Mouse (Mus musculus) hindbrain, postnatal 0 days (tissue): ENCODE measurements at regions not wholly inside any gene's neighbourhood (a gene's known extent, or its start where the extent isn't known, plus 50 kb on each side); places are given as distances from the start of the nearest gene placed in this dataset.

ENCODE experiments used
- ATAC-seq: fragments of 200-750 bp; cut with Nextera tagmentation; 2 replicates; pipeline ENCODE4 v1.8.0; 2017; ENCODE audit warnings: mild to moderate bottlenecking, moderate TSS enrichment, moderate library complexity
- DNase-seq: peaks from one replicate; pipeline ENCODE4 v3.0.0-alpha.2; 2015; ENCODE audit warnings: low spot score
- H3K27ac ChIP-seq: fragments of 300-500 bp; sonication (generic); 2 replicates; pipeline ENCODE4 v1.5.1; 2014; ENCODE audit warnings: mild to moderate bottlenecking
- H3K27me3 ChIP-seq: fragments of 300-500 bp; sonication (generic); 2 replicates; pipeline ENCODE4 v1.6.1; 2014; ENCODE audit warnings: low read length, mixed read lengths; ENCODE audit not compliant: insufficient read depth
- H3K36me3 ChIP-seq: fragments of 300-500 bp; sonication (generic); 2 replicates; pipeline ENCODE4 v1.6.1; 2014; ENCODE audit warnings: low read length, mixed read lengths; ENCODE audit not compliant: insufficient read depth
- H3K4me1 ChIP-seq: fragments of 300-500 bp; sonication (generic); 2 replicates; pipeline ENCODE4 v1.6.1; 2014; ENCODE audit warnings: antibody characterized with exemption, low read length, mixed read lengths; ENCODE audit not compliant: insufficient read depth
- H3K4me2 ChIP-seq: fragments of 300-500 bp; sonication (generic); 2 replicates; pipeline ENCODE4 v1.6.1; 2014; ENCODE audit warnings: low read depth, mild to moderate bottlenecking, low read length, moderate library complexity, mixed read lengths
- H3K4me3 ChIP-seq: fragments of 300-500 bp; sonication (generic); 2 replicates; pipeline ENCODE4 v1.5.1; 2014; ENCODE audit warnings: low read length
- H3K9ac ChIP-seq: fragments of 300-500 bp; sonication (generic); replicated peaks from 2 replicates; pipeline ENCODE4 v1.6.1; 2014; ENCODE audit warnings: mild to moderate bottlenecking, low read length, moderate library complexity, mixed read lengths
- H3K9me3 ChIP-seq: fragments of 300-500 bp; sonication (generic); 2 replicates; pipeline ENCODE4 v1.6.1; 2016; ENCODE audit warnings: low read length, mixed read lengths
- CTCF ChIP-seq: IDR thresholded peaks from 2 replicates; pipeline ENCODE4 v1.5.1; 2016; ENCODE audit warnings: antibody characterized with exemption, control low read depth, low read depth
- WGBS: fragments of 180-500 bp; shearing (Covaris S2); extraction: QIAGEN DNeasy Blood & Tissue Kit; methylation state at CpG from one replicate; pipeline ENCODE4 v1.1.7; 2014; 5-methylcytosine and 5-hydroxymethylcytosine counted together

- H3K4me3 ChIP-seq = no peak overlapping the region
- H3K27me3 ChIP-seq = no peaks in the 10 kb centered on the region
- no peak overlapping the region for H3K9ac ChIP-seq
- DNase-seq = no peak
- no peaks in the 10 kb centered on the region for H3K9me3 ChIP-seq
- H3K36me3 ChIP-seq = no peaks in the 10 kb centered on the region
- ATAC-seq = no peak
- H3K4me2 ChIP-seq = no peak overlapping the region
- TF ChIP-seq CTCF = no peak
- 58% methylated on average over 9 of the region's 10 CpGs for WGBS
- no peak overlapping the region for H3K27ac ChIP-seq
- 0 out of 2 replicates have a peak, but pooled peaks cover 5% of the 10 kb centered on the region for H3K4me1 ChIP-seq
Observed at GRCm38 (mm10) chr1:59426346-59427203, 55.6 kb upstream of the Fzd7 start.

- Histone ChIP-seq H3K4me2 (no peak overlapping the region), H3K27me3 (no peaks in the 10 kb centered on the region), H3K27ac (no peak overlapping the region), H3K9me3 (no peaks in the 10 kb centered on the region), H3K4me3 (no peak overlapping the region), H3K4me1 (0 out of 2 replicates have a peak, but pooled peaks cover 5% of the 10 kb centered on the region), H3K36me3 (no peaks in the 10 kb centered on the region), H3K9ac (no peak overlapping the region)
- WGBS = 51% methylated on average over 5 of the region's 5 CpGs
- no peak for ATAC-seq
- TF ChIP-seq CTCF = no peak; the same call in 1 of the 2 replicates
- DNase-seq = no peak
Observed at GRCm38 (mm10) chr1:59427204-59427557, 55.0 kb upstream of the Fzd7 start.

- WGBS = 90% methylated on average over 4 of the region's 4 CpGs
- ATAC-seq = no peak
- TF ChIP-seq CTCF = no peak
Observed at GRCm38 (mm10) chr1:59429289-59429688, 52.9 kb upstream of the Fzd7 start.

GRCm38 (mm10) chr1:59430234-59430633 is 52.0 kb upstream of the Fzd7 start:
- H3K4me2 ChIP-seq = no peak overlapping the region
- H3K27me3 ChIP-seq = no peaks in the 10 kb centered on the region
- no peak overlapping the region for H3K9ac ChIP-seq
- no peaks in the 10 kb centered on the region for H3K9me3 ChIP-seq
- no peak overlapping the region for H3K4me3 ChIP-seq
- no peak for DNase-seq
- H3K4me1 ChIP-seq = no peaks in the 10 kb centered on the region
- WGBS = 66% methylated on average over 3 of the region's 3 CpGs
- ATAC-seq = no peak
- no peak overlapping the region for H3K27ac ChIP-seq
- no peaks in the 10 kb centered on the region for H3K36me3 ChIP-seq
- TF ChIP-seq CTCF = no peak

More at GRCm38 (mm10) chr1:59429289-59429688, 52.9 kb upstream of the Fzd7 start:
- no peak for DNase-seq
- Histone ChIP-seq H3K9ac (no peak overlapping the region), H3K4me1 (no peaks in the 10 kb centered on the region), H3K36me3 (no peaks in the 10 kb centered on the region), H3K4me3 (no peak overlapping the region), H3K9me3 (no peaks in the 10 kb centered on the region), H3K27me3 (no peaks in the 10 kb centered on the region), H3K27ac (no peak overlapping the region), H3K4me2 (no peak overlapping the region)

- no peak for DNase-seq
- Histone ChIP-seq H3K9me3 (no peaks in the 10 kb centered on the region), H3K36me3 (no peaks in the 10 kb centered on the region), H3K4me3 (no peak overlapping the region), H3K9ac (no peak overlapping the region), H3K4me2 (no peak overlapping the region), H3K27me3 (no peaks in the 10 kb centered on the region), H3K4me1 (no peaks in the 10 kb centered on the region), H3K27ac (no peak overlapping the region)
- no peak for ATAC-seq
- WGBS = 84% methylated on average over 6 of the region's 6 CpGs
- TF ChIP-seq CTCF = no peak
Observed at GRCm38 (mm10) chr1:59430886-59431486, 51.2 kb upstream of the Fzd7 start.
